Mouse (Mus musculus) lung, embryonic 14.5 days (tissue): ENCODE measurements at regions not wholly inside any gene's neighbourhood (a gene's known extent, or its start where the extent isn't known, plus 50 kb on each side); places are given as distances from the start of the nearest gene placed in this dataset.

ENCODE experiments used
- ATAC-seq: fragments of 200-750 bp; cut with Nextera tagmentation; 2 replicates; pipeline ENCODE4 v1.8.0; 2017; ENCODE audit warnings: mild to moderate bottlenecking, moderate TSS enrichment, moderate library complexity; ENCODE audit not compliant: insufficient read depth
- DNase-seq: peaks from one replicate; pipeline ENCODE4 v3.0.0-alpha.2; 2015
- H3K27ac ChIP-seq: fragments of 300-500 bp; sonication (generic); 2 replicates; pipeline ENCODE4 v1.5.1; 2014; ENCODE audit warnings: low read depth, mild to moderate bottlenecking, moderate library complexity
- H3K27me3 ChIP-seq: fragments of 300-500 bp; sonication (generic); 2 replicates; pipeline ENCODE4 v1.6.1; 2014; ENCODE audit warnings: low read length, control low read depth; ENCODE audit not compliant: insufficient read depth
- H3K36me3 ChIP-seq: fragments of 300-500 bp; sonication (generic); 2 replicates; pipeline ENCODE4 v1.6.1; 2014; ENCODE audit warnings: control low read depth; ENCODE audit not compliant: insufficient read depth
- H3K4me1 ChIP-seq: fragments of 300-500 bp; sonication (generic); 2 replicates; pipeline ENCODE4 v1.6.1; 2014; ENCODE audit warnings: antibody characterized with exemption, control low read depth; ENCODE audit not compliant: insufficient read depth
- H3K4me2 ChIP-seq: fragments of 300-500 bp; sonication (generic); 2 replicates; pipeline ENCODE4 v1.6.1; 2014; ENCODE audit warnings: mild to moderate bottlenecking
- H3K4me3 ChIP-seq: fragments of 300-500 bp; sonication (generic); 2 replicates; pipeline ENCODE4 v1.5.1; 2014; ENCODE audit warnings: low read depth, low read length
- H3K9ac ChIP-seq: fragments of 300-500 bp; sonication (generic); 2 replicates; pipeline ENCODE4 v1.6.1; 2014
- H3K9me3 ChIP-seq: fragments of 300-500 bp; sonication (generic); 2 replicates; pipeline ENCODE4 v1.6.1; 2016; ENCODE audit warnings: low read depth, low read length, control low read depth
- CTCF ChIP-seq: IDR thresholded peaks from 2 replicates; pipeline ENCODE4 v1.5.1; 2016; ENCODE audit warnings: antibody characterized with exemption, low read depth
- WGBS: fragments of 180-500 bp; shearing (Covaris S2); extraction: QIAGEN DNeasy Blood & Tissue Kit; methylation state at CpG from one replicate; pipeline ENCODE4 v1.1.7; 2014; 5-methylcytosine and 5-hydroxymethylcytosine counted together

- no peak for TF ChIP-seq CTCF
- ATAC-seq (peak; percentile 76), DNase-seq (peak; percentile 42)
- Histone ChIP-seq H3K9ac (no peak overlapping the region), H3K27me3 (no peaks in the 10 kb centered on the region), H3K27ac (peak overlapping the region; percentile 51; the same call in 1 of the 2 replicates), H3K4me2 (no peak overlapping the region), H3K4me1 (peaks cover 7% of the 10 kb centered on the region), H3K4me3 (no peak overlapping the region), H3K9me3 (no peaks in the 10 kb centered on the region), H3K36me3 (no peaks in the 10 kb centered on the region)
- WGBS = 42% methylated on average over 6 of the region's 6 CpGs
Observed at GRCm38 (mm10) chr8:107821522-107821921, 120.9 kb upstream of the Zfhx3 start.

GRCm38 (mm10) chr8:107824096-107824495 lies 118.3 kb upstream of the Zfhx3 start:
- Histone ChIP-seq H3K9ac (no peak overlapping the region), H3K4me2 (peak overlapping the region; percentile 56), H3K36me3 (no peaks in the 10 kb centered on the region), H3K9me3 (no peaks in the 10 kb centered on the region), H3K27ac (no peak overlapping the region), H3K4me3 (no peak overlapping the region), H3K27me3 (no peaks in the 10 kb centered on the region), H3K4me1 (peaks cover 7% of the 10 kb centered on the region)
- DNase-seq = no peak
- TF ChIP-seq CTCF = no peak
- no peak for ATAC-seq
- 25% methylated on average over 7 of the region's 7 CpGs for WGBS

GRCm38 (mm10) chr8:107824640-107825039 lies 117.8 kb upstream of the Zfhx3 start:
- Histone ChIP-seq H3K36me3 (no peaks in the 10 kb centered on the region), H3K4me1 (peaks cover 7% of the 10 kb centered on the region), H3K9me3 (no peaks in the 10 kb centered on the region), H3K27me3 (no peaks in the 10 kb centered on the region), H3K4me2 (peak overlapping the region; percentile 56), H3K27ac (no peak overlapping the region), H3K4me3 (peak overlapping the region; percentile 15; the same call in 1 of the 2 replicates), H3K9ac (peak overlapping the region; percentile 33; the same call in 1 of the 2 replicates)
- 2% methylated on average over 14 of the region's 14 CpGs for WGBS
- ATAC-seq = no peak
- DNase-seq = peak; percentile 31
- no peak for TF ChIP-seq CTCF

- no peak overlapping the region for H3K4me2 ChIP-seq
- WGBS = 57% methylated on average over 17 of the region's 17 CpGs
- TF ChIP-seq CTCF = no peak
- no peaks in the 10 kb centered on the region for H3K27me3 ChIP-seq
- no peak overlapping the region for H3K4me3 ChIP-seq
- H3K9me3 ChIP-seq = no peaks in the 10 kb centered on the region
- DNase-seq (no peak), ATAC-seq (no peak)
- H3K36me3 ChIP-seq = no peaks in the 10 kb centered on the region
- no peaks in the 10 kb centered on the region for H3K4me1 ChIP-seq
- H3K9ac ChIP-seq = no peak overlapping the region
- no peak overlapping the region for H3K27ac ChIP-seq
Observed at GRCm38 (mm10) chr8:107827500-107828125, 114.8 kb upstream of the Zfhx3 start.

GRCm38 (mm10) chr8:107828541-107828940 lies 113.9 kb upstream of the Zfhx3 start:
- no peaks in the 10 kb centered on the region for H3K36me3 ChIP-seq
- no peak overlapping the region for H3K9ac ChIP-seq
- TF ChIP-seq CTCF = no peak
- no peak for DNase-seq
- ATAC-seq = no peak
- 84% methylated on average over 5 of the region's 5 CpGs for WGBS
- no peaks in the 10 kb centered on the region for H3K27me3 ChIP-seq
- H3K4me2 ChIP-seq = no peak overlapping the region
- no peaks in the 10 kb centered on the region for H3K9me3 ChIP-seq
- no peak overlapping the region for H3K27ac ChIP-seq
- no peak overlapping the region for H3K4me3 ChIP-seq
- no peaks in the 10 kb centered on the region for H3K4me1 ChIP-seq

GRCm38 (mm10) chr8:107833481-107833880 lies 109.0 kb upstream of the Zfhx3 start:
- no peak for TF ChIP-seq CTCF
- Histone ChIP-seq H3K27me3 (no peaks in the 10 kb centered on the region), H3K9ac (no peak overlapping the region), H3K27ac (no peak overlapping the region), H3K9me3 (no peaks in the 10 kb centered on the region), H3K36me3 (no peaks in the 10 kb centered on the region), H3K4me1 (no peaks in the 10 kb centered on the region), H3K4me3 (no peak overlapping the region), H3K4me2 (no peak overlapping the region)
- no peak for DNase-seq
- 87% methylated on average over 10 of the region's 10 CpGs for WGBS
- ATAC-seq = no peak

- no peak overlapping the region for H3K4me2 ChIP-seq
- H3K36me3 ChIP-seq = no peaks in the 10 kb centered on the region
- no peaks in the 10 kb centered on the region for H3K27me3 ChIP-seq
- DNase-seq (no peak), ATAC-seq (no peak)
- no peaks in the 10 kb centered on the region for H3K4me1 ChIP-seq
- no peak for TF ChIP-seq CTCF
- H3K27ac ChIP-seq = no peak overlapping the region
- 79% methylated on average over 3 of the region's 3 CpGs for WGBS
- H3K4me3 ChIP-seq = no peak overlapping the region
- H3K9me3 ChIP-seq = no peaks in the 10 kb centered on the region
- no peak overlapping the region for H3K9ac ChIP-seq
Observed at GRCm38 (mm10) chr8:107846141-107846540, 96.3 kb upstream of the Zfhx3 start.
